ENCODE assay signal across 13 mouse cellular contexts in genomic region chr9:22119543-22119942, GRCm38 (mm10). TPM values are rescaled to one million over a fixed set of nuclear protein-coding genes. Genes with fewer than 3 reads are reported as not detected.
DNase-seq lines count a peak whose midpoint lies in the region; TF ChIP-seq lines count a peak whose summit lies in the region.
"Had no signal": no experiment of that assay in that cellular context is flagged by ENCODE, and none has a peak within 500 bp of the region (broad histone marks: within the 10 kb centered on the region; RNA-seq: fewer than 3 reads in every experiment).

No protein-coding gene starts in this region.

- no peak for TF ChIP-seq CTCF in MEL (IDR thresholded peaks at IDR 0.05 in 2 of 3, conservative IDR thresholded peaks at IDR 0.05 in 1 of 3; ENCODE audit: control insufficient read depth in 1 of 3, insufficient read depth in 1 of 3, low read depth in 2 of 3, low read length in 3 of 3, poor library complexity in 1 of 3, severe bottlenecking in 1 of 3)

- no peak for TF ChIP-seq RAD21 in MEL (IDR thresholded peaks at IDR 0.05; ENCODE audit: low read depth, low read length)

- H3K36me3 ChIP-seq in MEL (ENCODE audit: control insufficient read depth in 1 of 2, insufficient read depth in 2 of 2, low read length in 2 of 2) (peaks cover 0 to 35% of the 10 kb centered on the region in 2 experiments; a peak in 2 of 4 replicates), macrophage (ENCODE audit: inconsistent target) (no peaks in the 10 kb centered on the region)
- H3K36me3 ChIP-seq: embryonic facial prominence, embryonic 15.5 days; forebrain, embryonic 15.5 days; stomach, embryonic 15.5 days had no signal

- peaks cover 20 to 53% of the 10 kb centered on the region in 2 experiments for H3K4me1 ChIP-seq in MEL (ENCODE audit: control insufficient read depth in 1 of 2, insufficient read depth in 2 of 2, low read length in 2 of 2)

- H3K9ac ChIP-seq in MEL (ENCODE audit: control insufficient read depth, low read depth, low read length, poor library complexity, severe bottlenecking) = no peak overlapping the region
- H3K9ac ChIP-seq: embryonic facial prominence, embryonic 15.5 days; forebrain, embryonic 15.5 days; stomach, embryonic 15.5 days had no signal

- TF ChIP-seq EP300 in MEL (IDR thresholded peaks at IDR 0.05; ENCODE audit: low read depth in 1 of 2, low read length in 2 of 2) = no peak

- H3K4me3 ChIP-seq in MEL (ENCODE audit: control insufficient read depth in 1 of 2, insufficient read depth in 1 of 2, low read depth in 2 of 2, low read length in 2 of 2) (no peak overlapping the region), macrophage (ENCODE audit: inconsistent target) (no peak overlapping the region)
- H3K4me3 ChIP-seq: embryonic facial prominence, embryonic 15.5 days; forebrain, embryonic 15.5 days; midbrain, embryonic 10.5 days; stomach, embryonic 15.5 days had no signal

- H3K27me3 ChIP-seq in MEL (ENCODE audit: control insufficient read depth in 1 of 2, insufficient read depth in 2 of 2, low read length in 2 of 2) = no peaks in the 10 kb centered on the region
- H3K27me3 ChIP-seq: embryonic facial prominence, embryonic 15.5 days; stomach, embryonic 15.5 days had no signal

- H3K79me2 ChIP-seq in MEL (ENCODE audit: control insufficient read depth, insufficient read depth, low read length, poor library complexity) (peaks cover 13% of the 10 kb centered on the region), macrophage (ENCODE audit: inconsistent target) (peaks cover 22% of the 10 kb centered on the region)

- no peaks in the 10 kb centered on the region for H3K9me3 ChIP-seq in MEL (replicated peaks; ENCODE audit: insufficient read depth, low read length)
- H3K9me3 ChIP-seq: embryonic facial prominence, embryonic 15.5 days; forebrain, embryonic 15.5 days; midbrain, embryonic 10.5 days; stomach, embryonic 15.5 days had no signal

- no peak for TF ChIP-seq POLR2A in MEL (IDR thresholded peaks at IDR 0.05; ENCODE audit: control insufficient read depth in 1 of 2, insufficient read depth in 1 of 2, low read depth in 1 of 2, low read length in 2 of 2, poor library complexity in 1 of 2)

- H3K27ac ChIP-seq in MEL (ENCODE audit: control insufficient read depth, low read depth, low read length) (no peak overlapping the region), macrophage (peak overlapping the region; percentile 90)
- H3K27ac ChIP-seq: embryonic facial prominence, embryonic 15.5 days; forebrain, embryonic 15.5 days; midbrain, embryonic 10.5 days; stomach, embryonic 15.5 days had no signal

- DNase-seq in layer of hippocampus, adult 18-20 months (ENCODE audit: low spot score in 2 of 2) = peak; percentile 29 to 37
- DNase-seq in layer of hippocampus, adult 9-10 months (ENCODE audit: low spot score) = no peak
- peak; percentile 76 for DNase-seq in MEL (ENCODE audit: low read depth, low spot score)
- DNase-seq in adipocyte (ENCODE audit: low spot score) = peak; percentile 80
- no peak for DNase-seq in testis, postnatal 14 days (ENCODE audit: low spot score)
- DNase-seq in c-Kit-positive CD71-positive TER-119-positive erythroid progenitor cells, embryonic 14.5 days (ENCODE audit: low spot score) = no peak
- DNase-seq: heart, postnatal 36 days; lung, adult 2 months had no signal

- 5% methylated on average over 4 of the region's 4 CpGs for WGBS in macrophage (ENCODE audit: missing documents)

TF ChIP-seq in MEL, 35 proteins besides CTCF, POLR2A, EP300 and RAD21:
- TF ChIP-seq USF1 (IDR thresholded peaks at IDR 0.05; ENCODE audit: low read depth, low read length) = peak; percentile 62; the same call in 1 of the 2 replicates
- no peak for TF ChIP-seq ETS1 (IDR thresholded peaks at IDR 0.05; ENCODE audit: low read depth, low read length)
- TF ChIP-seq MYC (IDR thresholded peaks at IDR 0.05; ENCODE audit: low read depth, low read length) = peak; percentile 39; the same call in 1 of the 2 replicates
- TF ChIP-seq MXI1 (IDR thresholded peaks at IDR 0.05; ENCODE audit: low read depth, low read length) = peak; percentile 18; the same call in 1 of the 2 replicates
- no peak for TF ChIP-seq NELFE (IDR thresholded peaks at IDR 0.05; ENCODE audit: low read depth, low read length)
- peak; percentile 49 for TF ChIP-seq MAX (IDR thresholded peaks at IDR 0.05; ENCODE audit: low read length)
- TF ChIP-seq MAZ (IDR thresholded peaks at IDR 0.05; ENCODE audit: low read depth, low read length) = no peak

RNA-seq across cellular contexts. Expression of gene Elof1, which starts 2.6 kb away (rescaled TPM):
- 10 to 100 TPM; 56.4 to 58.4 TPM for total RNA-seq in layer of hippocampus, adult 18-20 months (2021)
- total RNA-seq in MEL (2012; rRNA removed) = 390 and 421 TPM in 2 replicates
- polyA plus RNA-seq in MEL (2012; ENCODE audit: insufficient read depth in 1 of 2, insufficient read length in 2 of 2, low read depth in 1 of 2, low replicate concordance in 2 of 2, missing spikeins in 1 of 2) (100 to 1,000 TPM in 1 of 2 experiments, not detected in 1; 505 TPM), macrophage (2018) (46.8 to 70.0 TPM (median 65.2 TPM) in 3 replicates)
- total RNA-seq in macrophage (2018; cell fraction: chromatin; rRNA removed) = 10 to 100 TPM in 20 of 26 experiments, 1 to 10 TPM in 6; 4.5 to 48.6 (median 18.1) TPM
- 10 to 100 TPM; 53.9 to 84.4 (median 72.7) TPM for total RNA-seq in macrophage (2018; cell fraction: cytosol; rRNA removed)
- 10 to 100 TPM in 25 of 26 experiments, 1 to 10 TPM in 1; 9.1 to 66.1 (median 26.1) TPM for total RNA-seq in macrophage (2018; cell fraction: nucleus; rRNA removed)

RNA-seq across cellular contexts. Expression of gene Acp5, which starts 16.0 kb away (rescaled TPM):
- under 1 TPM; 0.41 to 0.84 TPM for total RNA-seq in layer of hippocampus, adult 18-20 months (2021)
- total RNA-seq in MEL (2012; rRNA removed) = 5.8 and 15.6 TPM in 2 replicates
- polyA plus RNA-seq in MEL (2012; ENCODE audit: insufficient read depth in 1 of 2, insufficient read length in 2 of 2, low read depth in 1 of 2, low replicate concordance in 2 of 2, missing spikeins in 1 of 2) (10 to 100 TPM in 1 of 2 experiments, not detected in 1; 17.4 TPM), macrophage (2018) (6.4 to 8.0 TPM (median 7.2 TPM) in 3 replicates)
- total RNA-seq in macrophage (2018; cell fraction: chromatin; rRNA removed) = 10 to 100 TPM in 8 of 26 experiments, 1 to 10 TPM in 13, under 1 TPM in 2, not detected in 3; 0.61 to 53.0 (median 3.5) TPM
- 10 to 100 TPM in 18 of 26 experiments, 1 to 10 TPM in 8; 3.4 to 89.7 (median 32.2) TPM for total RNA-seq in macrophage (2018; cell fraction: cytosol; rRNA removed)
- 10 to 100 TPM in 21 of 26 experiments, 1 to 10 TPM in 5; 3.3 to 79.7 (median 22.1) TPM for total RNA-seq in macrophage (2018; cell fraction: nucleus; rRNA removed)

RNA-seq across cellular contexts. Expression of gene Cnn1, which starts 20.5 kb away (rescaled TPM):
- total RNA-seq in layer of hippocampus, adult 18-20 months (2021) = under 1 TPM in 1 of 2 experiments, not detected in 1; 0.53 TPM
- total RNA-seq in MEL (2012; rRNA removed) = 0.10 and 0.19 TPM in 2 replicates
- polyA plus RNA-seq in MEL (2012; ENCODE audit: insufficient read depth in 1 of 2, insufficient read length in 2 of 2, low read depth in 1 of 2, low replicate concordance in 2 of 2, missing spikeins in 1 of 2) = under 1 TPM in 1 of 2 experiments, not detected in 1; 0.06 TPM
- total RNA-seq in macrophage (2018; cell fraction: chromatin; rRNA removed) = 1 to 10 TPM in 1 of 26 experiments, not detected in 25; 4.1 TPM
- total RNA-seq in macrophage (2018; cell fraction: cytosol; rRNA removed) = not detected
- total RNA-seq in macrophage (2018; cell fraction: nucleus; rRNA removed) = not detected
- polyA plus RNA-seq in macrophage (2018) = not detected in 3 replicates

RNA-seq across cellular contexts. Expression of gene Ecsit, which starts 34.3 kb away (rescaled TPM):
- 10 to 100 TPM; 49.8 to 51.3 TPM for total RNA-seq in layer of hippocampus, adult 18-20 months (2021)
- total RNA-seq in MEL (2012; rRNA removed) = 167 and 183 TPM in 2 replicates
- 100 to 1,000 TPM in 1 of 2 experiments, 10 to 100 TPM in 1; 87.6 to 211 TPM for polyA plus RNA-seq in MEL (2012; ENCODE audit: insufficient read depth in 1 of 2, insufficient read length in 2 of 2, low read depth in 1 of 2, low replicate concordance in 2 of 2, missing spikeins in 1 of 2)
- total RNA-seq in macrophage (2018; cell fraction: chromatin; rRNA removed) = 10 to 100 TPM in 11 of 26 experiments, 1 to 10 TPM in 15; 3.1 to 19.1 (median 7.6) TPM
- total RNA-seq in macrophage (2018; cell fraction: cytosol; rRNA removed) = 10 to 100 TPM in 22 of 26 experiments, 1 to 10 TPM in 4; 6.9 to 17.7 (median 12.1) TPM
- total RNA-seq in macrophage (2018; cell fraction: nucleus; rRNA removed) = 10 to 100 TPM in 7 of 26 experiments, 1 to 10 TPM in 19; 2.4 to 23.3 (median 6.5) TPM
- polyA plus RNA-seq in macrophage (2018) = 8.1 to 14.7 TPM (median 10.0 TPM) in 3 replicates

RNA-seq across cellular contexts. Expression of gene Pigyl, which starts 37.1 kb away (rescaled TPM):
- 10 to 100 TPM; 45.4 to 48.3 TPM for total RNA-seq in layer of hippocampus, adult 18-20 months (2021)
- total RNA-seq in MEL (2012; rRNA removed) = 80.2 and 103 TPM in 2 replicates
- polyA plus RNA-seq in MEL (2012; ENCODE audit: insufficient read depth in 1 of 2, insufficient read length in 2 of 2, low read depth in 1 of 2, low replicate concordance in 2 of 2, missing spikeins in 1 of 2) (100 to 1,000 TPM in 1 of 2 experiments, not detected in 1; 146 TPM), macrophage (2018) (27.7 to 36.9 TPM (median 33.2 TPM) in 3 replicates)
- total RNA-seq in macrophage (2018; cell fraction: chromatin; rRNA removed) = 1 to 10 TPM in 13 of 26 experiments, not detected in 13; 1.7 to 8.0 (median 2.9) TPM
- total RNA-seq in macrophage (2018; cell fraction: cytosol; rRNA removed) = 10 to 100 TPM; 14.5 to 33.3 (median 25.2) TPM
- 10 to 100 TPM in 6 of 26 experiments, 1 to 10 TPM in 20; 3.2 to 16.8 (median 7.9) TPM for total RNA-seq in macrophage (2018; cell fraction: nucleus; rRNA removed)

Comparison
In these comparisons a context has a peak if more than half of its experiments do, and no peak if none do; other contexts are left out.
1. DNase-seq: peak in layer of hippocampus, adult 18-20 months (2 of 2), MEL (single experiment) and adipocyte (single experiment); none in layer of hippocampus, adult 9-10 months (single experiment), testis, postnatal 14 days (single experiment) and c-Kit-positive CD71-positive TER-119-positive erythroid progenitor cells, embryonic 14.5 days (single experiment).